Mouse (Mus musculus): Measurements from ENCODE around the gene Smco4. TPM values are rescaled to one million over a fixed set of nuclear protein-coding genes. Genes with fewer than 3 reads are reported as not detected.
A peak's percentile ranks its signal among the peaks of the same experiment; 100 is the strongest.

The Smco4 gene
- polyA plus RNA-seq, 1 experiment from 2014 or later = 1.4 TPM

DNA sequence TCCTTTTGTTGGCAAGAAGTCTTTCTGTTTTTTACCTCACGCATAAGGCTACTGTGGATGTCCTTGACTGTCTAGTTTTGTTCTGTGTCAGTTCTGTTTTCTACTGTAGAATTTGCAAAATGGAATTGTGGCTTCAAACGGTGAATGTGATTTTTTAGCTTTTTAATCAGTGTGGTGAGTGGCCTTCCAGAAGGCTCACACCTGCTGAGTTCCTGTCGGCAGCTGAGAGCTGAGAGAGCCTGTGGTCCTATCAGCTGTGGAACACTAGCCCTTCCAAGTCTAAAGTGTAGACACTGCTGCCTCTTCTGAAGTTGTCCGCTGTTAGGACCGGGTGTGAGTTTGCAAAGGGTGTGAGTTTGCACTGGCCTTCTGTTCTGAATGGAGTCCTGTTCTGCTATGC lies 29.7 kb downstream of the Smco4 start:
- Histone ChIP-seq H3K4me1 (replicated peaks; ENCODE audit: control insufficient read depth, insufficient read depth) (no peaks in the 10 kb centered on the region), H3K4me2 (replicated peaks; ENCODE audit: low read depth) (no peak overlapping the region), H3K4me3 (ENCODE audit: low read depth, low read length) (no peak overlapping the region), H3K9me3 (ENCODE audit: control insufficient read depth, low read length) (no peaks in the 10 kb centered on the region), H3K27ac (replicated peaks) (0 out of 2 replicates have a peak overlapping the region, but pooled peaks have one; percentile 8), H3K27me3 (ENCODE audit: control insufficient read depth, insufficient read depth, low read length) (no peaks in the 10 kb centered on the region), H3K36me3 (ENCODE audit: control insufficient read depth, insufficient read depth, low read length) (no peaks in the 10 kb centered on the region), H3K9ac (ENCODE audit: low read length) (no peak overlapping the region)
- DNase-seq (ENCODE audit: low spot score) = no peak
- ATAC-seq (ENCODE audit: low FRiP score, low TSS enrichment) = no peak
- TF ChIP-seq EP300 (optimal IDR thresholded peaks at IDR 0.05) (no peak), CTCF (IDR thresholded peaks at IDR 0.05; ENCODE audit: low read depth) (no peak)
- 48% methylated on average over 5 of the region's 5 CpGs for WGBS

- H3K4me1 ChIP-seq (replicated peaks; ENCODE audit: control insufficient read depth, insufficient read depth) = no peaks in the 10 kb centered on the region
- 78% methylated on average over 6 of the region's 6 CpGs for WGBS
- no peak for ATAC-seq (ENCODE audit: low FRiP score, low TSS enrichment)
- no peaks in the 10 kb centered on the region for H3K36me3 ChIP-seq (ENCODE audit: control insufficient read depth, insufficient read depth, low read length)
- H3K4me2 ChIP-seq (replicated peaks; ENCODE audit: low read depth) = no peak overlapping the region
- H3K4me3 ChIP-seq (ENCODE audit: low read depth, low read length) = no peak overlapping the region
- TF ChIP-seq CTCF (IDR thresholded peaks at IDR 0.05; ENCODE audit: low read depth) (no peak), EP300 (optimal IDR thresholded peaks at IDR 0.05) (no peak)
- DNase-seq (ENCODE audit: low spot score) = no peak
- H3K27me3 ChIP-seq (ENCODE audit: control insufficient read depth, insufficient read depth, low read length) = no peaks in the 10 kb centered on the region
- no peaks in the 10 kb centered on the region for H3K9me3 ChIP-seq (ENCODE audit: control insufficient read depth, low read length)
- no peak overlapping the region for H3K27ac ChIP-seq (replicated peaks)
- H3K9ac ChIP-seq (ENCODE audit: low read length) = no peak overlapping the region
Measured at GRCm38 (mm10) chr9:15523646-15524045, 30.4 kb downstream of the Smco4 start.

DNA sequence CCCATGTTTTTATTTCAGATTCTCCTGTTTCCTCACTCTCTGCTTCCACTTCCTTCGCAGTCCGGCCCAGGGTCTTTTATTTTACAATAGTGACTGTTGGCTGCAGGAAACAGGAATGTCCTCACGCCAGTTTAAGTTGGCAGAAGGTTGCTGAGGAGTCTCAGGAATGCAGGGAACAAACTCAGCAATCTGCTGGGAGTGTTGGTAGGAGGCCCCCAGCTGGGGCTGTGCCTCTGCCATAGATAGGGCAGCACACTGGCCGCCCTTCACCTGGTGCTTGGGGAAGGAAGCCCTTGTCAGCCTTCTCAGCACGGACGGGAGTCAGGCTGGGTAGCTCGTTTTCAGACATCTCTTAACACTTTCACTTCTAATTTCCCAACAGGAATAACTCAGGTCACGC lies 32.0 kb downstream of the Smco4 start:
- no peak for TF ChIP-seq CTCF (IDR thresholded peaks at IDR 0.05; ENCODE audit: low read depth)
- no peak for TF ChIP-seq EP300 (optimal IDR thresholded peaks at IDR 0.05)
- WGBS = 53% methylated on average over 8 of the region's 8 CpGs
- H3K27ac ChIP-seq (replicated peaks) = 0 out of 2 replicates have a peak overlapping the region, but pooled peaks have one; percentile 18
- ATAC-seq (ENCODE audit: low FRiP score, low TSS enrichment) (peak; percentile 31; the same call in 1 of the 2 replicates), DNase-seq (ENCODE audit: low spot score) (peak; percentile 39)
- H3K27me3 ChIP-seq (ENCODE audit: control insufficient read depth, insufficient read depth, low read length) = no peaks in the 10 kb centered on the region
- no peak overlapping the region for H3K4me3 ChIP-seq (ENCODE audit: low read depth, low read length)
- no peak overlapping the region; the same call in 1 of the 2 replicates for H3K4me2 ChIP-seq (replicated peaks; ENCODE audit: low read depth)
- no peak overlapping the region for H3K9ac ChIP-seq (ENCODE audit: low read length)
- H3K36me3 ChIP-seq (ENCODE audit: control insufficient read depth, insufficient read depth, low read length) = no peaks in the 10 kb centered on the region
- no peaks in the 10 kb centered on the region for H3K9me3 ChIP-seq (ENCODE audit: control insufficient read depth, low read length)
- peaks cover 5% of the 10 kb centered on the region; the same call in 1 of the 2 replicates for H3K4me1 ChIP-seq (replicated peaks; ENCODE audit: control insufficient read depth, insufficient read depth)

- no peaks in the 10 kb centered on the region for H3K9me3 ChIP-seq (ENCODE audit: control insufficient read depth, low read length)
- peaks cover 5% of the 10 kb centered on the region; the same call in 1 of the 2 replicates for H3K4me1 ChIP-seq (replicated peaks; ENCODE audit: control insufficient read depth, insufficient read depth)
- H3K36me3 ChIP-seq (ENCODE audit: control insufficient read depth, insufficient read depth, low read length) = no peaks in the 10 kb centered on the region
- H3K4me3 ChIP-seq (ENCODE audit: low read depth, low read length) = no peak overlapping the region
- no peak overlapping the region for H3K9ac ChIP-seq (ENCODE audit: low read length)
- DNase-seq (ENCODE audit: low spot score) = no peak
- TF ChIP-seq CTCF (IDR thresholded peaks at IDR 0.05; ENCODE audit: low read depth) (no peak), EP300 (optimal IDR thresholded peaks at IDR 0.05) (no peak)
- 76% methylated on average over 7 of the region's 7 CpGs for WGBS
- ATAC-seq (ENCODE audit: low FRiP score, low TSS enrichment) = no peak
- H3K4me2 ChIP-seq (replicated peaks; ENCODE audit: low read depth) = no peak overlapping the region
- H3K27me3 ChIP-seq (ENCODE audit: control insufficient read depth, insufficient read depth, low read length) = no peaks in the 10 kb centered on the region
- no peak overlapping the region for H3K27ac ChIP-seq (replicated peaks)
Measured at GRCm38 (mm10) chr9:15526539-15526938, 33.3 kb downstream of the Smco4 start.

DNA sequence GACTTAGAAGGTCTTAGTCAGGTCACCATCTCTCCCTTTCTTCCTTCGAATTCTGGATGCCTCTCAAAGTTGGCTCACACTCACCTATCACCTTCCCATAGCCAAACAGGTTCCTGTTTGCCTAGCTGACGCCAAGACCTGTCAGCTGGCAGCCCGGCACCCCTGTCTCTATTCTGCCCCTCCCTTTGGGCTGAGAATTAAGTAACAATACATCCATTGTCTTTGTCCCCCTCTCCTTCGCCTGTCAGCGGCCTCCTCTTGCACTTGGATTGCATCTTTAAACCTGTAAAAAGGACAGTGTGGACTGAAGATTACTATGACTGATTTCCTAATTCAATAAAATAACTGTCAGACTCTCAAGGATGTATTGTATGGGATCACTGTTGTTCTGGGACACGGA lies 34.6 kb downstream of the Smco4 start:
- DNase-seq (ENCODE audit: low spot score) (no peak), ATAC-seq (ENCODE audit: low FRiP score, low TSS enrichment) (no peak)
- Histone ChIP-seq H3K4me1 (replicated peaks; ENCODE audit: control insufficient read depth, insufficient read depth) (peaks cover 5% of the 10 kb centered on the region; the same call in 1 of the 2 replicates), H3K27me3 (ENCODE audit: control insufficient read depth, insufficient read depth, low read length) (no peaks in the 10 kb centered on the region), H3K9ac (ENCODE audit: low read length) (no peak overlapping the region), H3K4me3 (ENCODE audit: low read depth, low read length) (no peak overlapping the region), H3K36me3 (ENCODE audit: control insufficient read depth, insufficient read depth, low read length) (no peaks in the 10 kb centered on the region), H3K9me3 (ENCODE audit: control insufficient read depth, low read length) (no peaks in the 10 kb centered on the region), H3K4me2 (replicated peaks; ENCODE audit: low read depth) (no peak overlapping the region), H3K27ac (replicated peaks) (no peak overlapping the region)
- 49% methylated on average over 6 of the region's 6 CpGs for WGBS
- no peak for TF ChIP-seq EP300 (optimal IDR thresholded peaks at IDR 0.05)
- no peak for TF ChIP-seq CTCF (IDR thresholded peaks at IDR 0.05; ENCODE audit: low read depth)

DNA sequence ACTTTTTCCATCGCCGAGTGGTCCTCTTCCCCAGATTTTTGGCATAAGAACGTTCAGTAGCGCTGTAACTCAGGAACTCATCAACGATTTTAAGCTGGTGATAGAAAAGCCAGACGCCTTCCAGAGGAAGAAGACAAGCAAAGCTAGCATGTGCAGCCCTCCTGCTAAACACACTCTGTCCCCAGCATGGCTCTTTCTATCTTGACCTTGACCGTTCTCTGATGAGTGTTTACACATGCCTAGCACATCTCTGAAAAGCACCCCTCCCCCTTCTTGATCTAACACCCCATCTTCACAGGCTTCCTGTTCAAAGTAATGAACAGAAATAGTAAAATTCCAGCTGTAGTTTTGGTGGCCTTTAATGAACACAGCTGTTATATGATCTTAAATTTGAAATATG lies 35.1 kb downstream of the Smco4 start:
- H3K9me3 ChIP-seq (ENCODE audit: control insufficient read depth, low read length) = no peaks in the 10 kb centered on the region
- H3K4me3 ChIP-seq (ENCODE audit: low read depth, low read length) = no peak overlapping the region
- 54% methylated on average over 7 of the region's 7 CpGs for WGBS
- H3K36me3 ChIP-seq (ENCODE audit: control insufficient read depth, insufficient read depth, low read length) = no peaks in the 10 kb centered on the region
- TF ChIP-seq CTCF (IDR thresholded peaks at IDR 0.05; ENCODE audit: low read depth) (no peak), EP300 (optimal IDR thresholded peaks at IDR 0.05) (no peak)
- H3K27me3 ChIP-seq (ENCODE audit: control insufficient read depth, insufficient read depth, low read length) = no peaks in the 10 kb centered on the region
- no peak for DNase-seq (ENCODE audit: low spot score)
- no peak overlapping the region for H3K9ac ChIP-seq (ENCODE audit: low read length)
- H3K4me1 ChIP-seq (replicated peaks; ENCODE audit: control insufficient read depth, insufficient read depth) = peaks cover 5% of the 10 kb centered on the region; the same call in 1 of the 2 replicates
- H3K4me2 ChIP-seq (replicated peaks; ENCODE audit: low read depth) = no peak overlapping the region
- ATAC-seq (ENCODE audit: low FRiP score, low TSS enrichment) = no peak
- no peak overlapping the region for H3K27ac ChIP-seq (replicated peaks)
